Mouse (Mus musculus) stomach, postnatal 0 days (tissue): Measurements from ENCODE around the gene Cmtm6.

Experiments
- CTCF ChIP-seq: IDR thresholded peaks from 2 replicates; pipeline ENCODE4 v1.5.1; 2016; ENCODE audit warnings: antibody characterized with exemption, low read depth, mild to moderate bottlenecking, moderate library complexity
- EP300 ChIP-seq: optimal IDR thresholded peaks from 2 replicates; pipeline ENCODE3; 2016; ENCODE audit warnings: antibody characterized with exemption

GRCm38 (mm10) chr9:114729911-114730805 is 758 bp upstream of the Cmtm6 start:
- no peak for TF ChIP-seq CTCF
- TF ChIP-seq EP300, result no peak
